Mouse (Mus musculus) mouse trophoblast stem cell (cell line): ENCODE results near the gene Olfr434.
"Not testable (repeated sequence)": the region's sequence is repeated elsewhere in the genome, so short reads cannot be mapped to it uniquely, and the experiment has no call there.

Source experiments
- in situ Hi-C, 2 experiments: fragments of 300-500 bp; cut with MseI, MboI; formaldehyde crosslinking; loops; 2 replicates in 1 of 2; 3 replicates in 1 of 2; pipeline ENCODE4 v1.15.1; 2025

The Olfr434 gene

GRCm38 (mm10) chr6:43212873-43213272, at the start of gene Olfr434:
TSS of gene Olfr434 (plus strand) at chr6:43213021.
- in situ Hi-C loops, result not testable (repeated sequence)

- in situ Hi-C loops, result no loop called here
Observed at GRCm38 (mm10) chr6:43167246-43167645, 45.6 kb upstream of the Olfr434 start.

- in situ Hi-C loops, result no loop called here
Observed at GRCm38 (mm10) chr6:43171840-43172239, 41.0 kb upstream of the Olfr434 start, which contains the start of gene Olfr13. TSS of gene Olfr13 (plus strand) at chr6:43172140.

- in situ Hi-C loops, result no loop called here
Observed at GRCm38 (mm10) chr6:43178129-43178528, 34.7 kb upstream of the Olfr434 start.

- in situ Hi-C loops, result no loop called here
Observed at GRCm38 (mm10) chr6:43178584-43179501, 34.0 kb upstream of the Olfr434 start.

GRCm38 (mm10) chr6:43190986-43191385, 21.8 kb upstream of the Olfr434 start:
- in situ Hi-C loops, result no loop called here

- in situ Hi-C loops, result no loop called here
Observed at GRCm38 (mm10) chr6:43196781-43197180, 16.0 kb upstream of the Olfr434 start, which contains the start of gene Olfr435. TSS of gene Olfr435 (plus strand) at chr6:43197146.

GRCm38 (mm10) chr6:43198094-43198493, 14.7 kb upstream of the Olfr434 start:
- in situ Hi-C loops, result no loop called here

GRCm38 (mm10) chr6:43202786-43203185, 10.0 kb upstream of the Olfr434 start:
- in situ Hi-C loops, result no loop called here

GRCm38 (mm10) chr6:43205355-43205754, 7.5 kb upstream of the Olfr434 start:
- in situ Hi-C loops, result no loop called here

GRCm38 (mm10) chr6:43231255-43231654, 18.4 kb downstream of the Olfr434 start, which contains the start of gene Olfr47:
TSS of gene Olfr47 (plus strand) at chr6:43231529.
- in situ Hi-C loops, result not testable (repeated sequence)

- in situ Hi-C loops, result no loop called here
Observed at GRCm38 (mm10) chr6:43242061-43242460, 29.2 kb downstream of the Olfr434 start.

- in situ Hi-C loops, result no loop called here
Observed at GRCm38 (mm10) chr6:43247396-43247795, 34.6 kb downstream of the Olfr434 start.

GRCm38 (mm10) chr6:43252994-43253393, 40.2 kb downstream of the Olfr434 start:
- in situ Hi-C loops, result loop anchor here (5.0 kb wide), 1 partner anchor 44 kb away; no protein-coding TSS in a partner anchor

- in situ Hi-C loops, result loop anchor here (5.0 kb wide), 1 partner anchor 43 kb away; no protein-coding TSS in a partner anchor
Observed at GRCm38 (mm10) chr6:43254193-43254926, 41.5 kb downstream of the Olfr434 start.

- in situ Hi-C loops, result no loop called here
Observed at GRCm38 (mm10) chr6:43260756-43261155, 47.9 kb downstream of the Olfr434 start.

- in situ Hi-C loops, result no loop called here
Observed at GRCm38 (mm10) chr6:43265363-43266041, 52.7 kb downstream of the Olfr434 start, which contains the start of gene Arhgef5. TSS of gene Arhgef5 (plus strand) at chr6:43265582.

GRCm38 (mm10) chr6:43266356-43266755, 53.5 kb downstream of the Olfr434 start:
- in situ Hi-C loops, result no loop called here
